Mouse (Mus musculus) thymus, adult 2 months (tissue): ENCODE results near the gene Tango2.

ENCODE experiments used
- CTCF ChIP-seq: fragments of 200-500 bp; IDR thresholded peaks from 2 replicates; pipeline ENCODE4 v1.5.1; 2012; ENCODE audit warnings: mild to moderate bottlenecking, control low read depth, low read length, moderate library complexity, borderline replicate concordance; ENCODE audit not compliant: control insufficient read depth, poor library complexity, insufficient read depth; ENCODE audit errors: extremely low read depth
- POLR2A ChIP-seq: fragments of 200-500 bp; IDR thresholded peaks from 2 replicates; pipeline ENCODE4 v1.6.1; 2012; ENCODE audit warnings: mild to moderate bottlenecking, low read length, control low read depth, moderate library complexity; ENCODE audit not compliant: control insufficient read depth, poor library complexity, insufficient read depth; ENCODE audit errors: extremely low read depth

DNA sequence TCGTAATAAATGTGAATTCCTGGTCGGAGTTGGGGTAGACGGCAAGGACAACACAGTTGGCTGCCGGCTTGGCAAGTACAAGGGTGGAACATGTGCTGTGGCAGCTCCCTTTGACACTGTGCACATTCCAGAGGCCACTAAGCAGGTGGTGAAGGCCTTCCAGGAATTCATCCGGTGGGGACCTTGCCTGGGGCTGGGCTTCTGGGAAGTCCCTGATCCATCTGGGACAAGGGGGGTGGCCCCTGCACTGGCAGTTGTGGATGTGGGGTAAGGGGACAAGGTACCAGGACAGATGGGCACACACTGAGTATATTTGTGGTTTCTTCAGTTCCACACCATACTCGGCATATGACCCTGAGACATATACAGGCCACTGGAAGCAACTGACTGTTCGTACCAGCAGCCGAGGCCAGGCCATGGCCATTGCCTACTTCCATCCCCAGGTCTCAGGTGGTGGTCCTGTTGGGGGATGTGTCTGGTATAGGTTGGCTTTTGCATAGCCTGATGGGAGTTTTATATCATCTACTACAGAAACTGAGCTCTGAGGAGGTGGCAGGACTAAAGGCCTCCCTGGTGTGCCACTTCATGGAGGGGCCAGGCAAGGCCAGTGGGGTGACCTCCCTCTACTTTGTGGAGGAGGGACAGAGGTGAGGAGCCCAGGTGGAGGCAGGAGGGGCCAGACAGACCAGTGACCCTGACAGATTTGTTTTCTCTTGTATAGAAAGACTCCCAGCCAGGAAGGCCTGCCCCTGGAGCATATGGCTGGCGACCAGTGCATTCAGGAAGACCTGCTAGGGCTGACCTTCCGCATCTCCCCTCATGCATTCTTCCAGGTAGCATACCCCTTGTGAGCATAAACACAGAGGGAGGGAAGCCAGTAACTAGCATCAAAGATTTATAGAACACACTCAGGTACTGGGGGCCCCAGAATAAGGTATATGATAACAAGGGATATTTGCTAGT, 96.8 kb downstream of the Tango2 start:
- no peak for TF ChIP-seq CTCF
- no peak for TF ChIP-seq POLR2A
